Mouse (Mus musculus): ENCODE results near the gene Tipin. TPM values are rescaled to one million over a fixed set of nuclear protein-coding genes. Genes with fewer than 3 reads are reported as not detected.
A peak's percentile ranks its signal among the peaks of the same experiment; 100 is the strongest.

The Tipin gene
- polyA plus RNA-seq (2014; fragmentation: Nextera tagmentation; extraction: Ambion mirVana) = 155 and 159 TPM in 2 replicates

DNA sequence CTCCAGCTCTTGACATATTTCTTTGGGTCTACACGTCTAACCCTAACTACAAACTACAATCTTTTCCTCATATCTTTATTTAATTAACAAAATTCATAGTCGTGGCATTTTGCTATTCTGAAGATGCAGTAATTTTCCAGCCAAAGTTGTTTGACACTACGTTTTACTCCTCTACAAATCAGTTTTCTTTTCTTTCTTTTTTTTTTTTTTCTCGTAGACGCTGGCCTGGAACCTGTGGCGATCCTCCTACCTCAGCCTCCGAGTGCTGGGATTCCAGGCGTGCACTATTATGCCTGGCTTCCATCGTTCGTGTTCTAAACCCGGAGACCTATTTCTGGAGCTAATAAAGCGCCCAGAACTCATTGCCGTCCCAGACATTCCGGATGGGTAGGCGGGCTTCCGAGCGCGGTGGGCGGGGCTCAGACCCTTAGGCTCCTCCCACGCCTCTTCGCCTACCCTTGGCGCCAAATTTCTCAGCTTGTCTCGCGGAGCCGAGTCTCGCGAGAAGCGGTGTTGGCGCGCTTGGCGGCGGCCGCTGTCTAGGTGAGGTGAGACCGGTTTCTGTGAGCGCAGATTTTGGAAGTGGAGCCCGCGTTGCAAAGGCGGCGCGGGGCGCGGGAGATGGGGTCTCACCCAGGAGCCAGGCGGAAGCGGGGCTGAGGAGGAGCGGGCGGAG is at the start of gene Tipin:
Tipin (plus strand) TSS at position 477 of the 676 bp plus-strand sequence.
- Histone ChIP-seq H3K27ac (ENCODE audit: low read depth, low read length) (peak within 1 kb of the TSS; percentile 90), H3K36me3 (ENCODE audit: control insufficient read depth, insufficient read depth, low read length) (no peaks in the 10 kb centered on the region), H3K27me3 (ENCODE audit: control insufficient read depth, insufficient read depth, low read length) (no peaks in the 10 kb centered on the region), H3K4me1 (ENCODE audit: control insufficient read depth, insufficient read depth, low read length) (peaks cover 7% of the 10 kb centered on the region; the same call in 1 of the 2 replicates), H3K9ac (ENCODE audit: low read depth, low read length) (peak within 1 kb of the TSS; percentile 98), H3K4me3 (ENCODE audit: low read depth, low read length) (peak within 1 kb of the TSS; percentile 78), H3K4me2 (peak within 1 kb of the TSS; percentile 91), H3K9me3 (replicated peaks; ENCODE audit: control insufficient read depth, low read length) (no peaks in the 10 kb centered on the region)
- peak; percentile 94 for ATAC-seq (replicated peaks; ENCODE audit: insufficient number of reproducible peaks, low FRiP score, low TSS enrichment)
- 2% methylated on average over 45 of the region's 46 CpGs for WGBS (ENCODE audit: insufficient replicate concordance)

DNA sequence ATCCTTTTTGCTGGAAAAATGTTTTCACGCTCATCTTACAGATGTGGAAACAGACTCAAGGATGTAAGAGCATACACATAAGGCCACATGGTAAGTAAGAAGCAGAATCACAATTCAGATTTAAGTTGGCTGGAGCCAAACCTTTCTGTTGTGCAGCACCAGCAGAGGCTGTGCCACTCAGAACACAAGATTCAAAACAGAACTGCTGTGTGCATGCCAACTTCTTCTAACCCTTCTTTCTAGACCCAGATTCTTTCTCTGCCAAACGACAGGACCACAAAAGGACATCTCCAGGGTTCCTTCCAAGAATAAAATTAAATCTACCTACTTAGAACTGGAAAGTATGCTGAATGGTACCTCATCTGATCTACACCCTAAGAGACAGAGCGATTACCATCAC is 49.7 kb upstream of the Tipin start:
- Histone ChIP-seq H3K27me3 (ENCODE audit: control insufficient read depth, insufficient read depth, low read length) (no peaks in the 10 kb centered on the region), H3K9ac (ENCODE audit: low read depth, low read length) (no peak overlapping the region), H3K9me3 (replicated peaks; ENCODE audit: control insufficient read depth, low read length) (no peaks in the 10 kb centered on the region), H3K4me2 (no peak overlapping the region), H3K4me3 (ENCODE audit: low read depth, low read length) (no peak overlapping the region), H3K36me3 (ENCODE audit: control insufficient read depth, insufficient read depth, low read length) (peaks cover 4% of the 10 kb centered on the region; the same call in 1 of the 2 replicates), H3K27ac (ENCODE audit: low read depth, low read length) (peak overlapping the region; percentile 54), H3K4me1 (ENCODE audit: control insufficient read depth, insufficient read depth, low read length) (peaks cover 26% of the 10 kb centered on the region)
- 86% methylated on average over 3 of the region's 3 CpGs for WGBS (ENCODE audit: insufficient replicate concordance)
- ATAC-seq (replicated peaks; ENCODE audit: insufficient number of reproducible peaks, low FRiP score, low TSS enrichment) = no peak

DNA sequence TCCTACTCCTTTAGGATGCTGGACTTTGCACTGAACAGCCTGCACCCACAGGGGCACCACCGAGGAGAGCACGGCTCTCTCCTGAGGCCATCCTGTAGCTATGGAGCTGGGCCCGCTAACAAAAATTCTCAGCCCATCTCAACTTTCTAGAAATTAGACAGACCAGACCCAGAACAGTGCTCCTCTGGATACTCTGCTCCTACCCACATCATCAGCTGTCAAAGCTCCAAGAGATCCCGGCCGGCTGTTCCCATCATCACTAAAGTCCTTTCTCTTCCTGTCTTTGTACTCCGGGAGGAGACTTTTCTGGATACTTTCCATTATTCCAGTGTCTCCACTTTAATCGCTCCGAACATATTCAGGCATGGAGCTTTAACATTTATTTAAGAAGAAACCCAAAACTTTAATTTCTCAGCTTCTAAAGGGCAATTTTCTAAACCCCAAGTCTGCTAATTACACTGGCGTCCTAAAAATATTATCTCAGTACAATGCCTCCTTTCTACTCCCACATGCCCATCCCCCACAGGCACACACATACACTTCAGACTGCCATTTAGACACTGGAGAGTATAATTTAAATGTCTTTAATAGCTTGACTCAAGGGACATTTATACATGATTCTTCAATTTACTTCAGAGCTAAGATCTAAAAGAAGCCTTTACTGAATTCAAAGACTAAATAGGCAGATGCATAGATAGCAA is 49.0 kb upstream of the Tipin start:
- H3K4me1 ChIP-seq (ENCODE audit: control insufficient read depth, insufficient read depth, low read length) = peaks cover 25% of the 10 kb centered on the region
- no peaks in the 10 kb centered on the region for H3K27me3 ChIP-seq (ENCODE audit: control insufficient read depth, insufficient read depth, low read length)
- no peaks in the 10 kb centered on the region for H3K9me3 ChIP-seq (replicated peaks; ENCODE audit: control insufficient read depth, low read length)
- no peak for ATAC-seq (replicated peaks; ENCODE audit: insufficient number of reproducible peaks, low FRiP score, low TSS enrichment)
- H3K36me3 ChIP-seq (ENCODE audit: control insufficient read depth, insufficient read depth, low read length) = peaks cover 4% of the 10 kb centered on the region; the same call in 1 of the 2 replicates
- H3K4me2 ChIP-seq = no peak overlapping the region; the same call in 1 of the 2 replicates
- no peak overlapping the region for H3K4me3 ChIP-seq (ENCODE audit: low read depth, low read length)
- peak overlapping the region; percentile 54 for H3K27ac ChIP-seq (ENCODE audit: low read depth, low read length)
- H3K9ac ChIP-seq (ENCODE audit: low read depth, low read length) = no peak overlapping the region
- 55% methylated on average over 9 of the region's 9 CpGs for WGBS (ENCODE audit: insufficient replicate concordance)

DNA sequence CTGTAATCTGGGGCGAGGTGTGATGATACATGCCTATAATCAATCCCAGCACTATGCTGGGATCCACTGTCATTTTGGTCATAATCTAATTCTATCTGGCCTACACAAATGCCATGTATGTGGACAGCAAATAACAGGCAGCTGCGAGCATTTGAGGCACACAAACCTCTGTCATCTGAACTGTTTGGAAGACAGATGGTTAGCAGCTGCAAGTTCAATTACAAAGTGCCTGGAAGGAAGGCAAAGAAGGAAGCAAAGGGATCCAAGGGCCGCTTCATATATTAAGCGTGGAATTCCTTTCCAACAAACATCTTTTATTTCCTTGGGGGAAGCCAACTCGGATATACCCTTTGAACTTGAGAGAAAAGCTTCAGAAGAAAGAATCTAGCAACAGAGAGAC is 47.7 kb upstream of the Tipin start:
- no peaks in the 10 kb centered on the region for H3K27me3 ChIP-seq (ENCODE audit: control insufficient read depth, insufficient read depth, low read length)
- no peak overlapping the region for H3K27ac ChIP-seq (ENCODE audit: low read depth, low read length)
- H3K4me2 ChIP-seq = no peak overlapping the region
- H3K9ac ChIP-seq (ENCODE audit: low read depth, low read length) = no peak overlapping the region
- H3K36me3 ChIP-seq (ENCODE audit: control insufficient read depth, insufficient read depth, low read length) = peaks cover 4% of the 10 kb centered on the region; the same call in 1 of the 2 replicates
- 84% methylated on average over 5 of the region's 5 CpGs for WGBS (ENCODE audit: insufficient replicate concordance)
- no peak overlapping the region for H3K4me3 ChIP-seq (ENCODE audit: low read depth, low read length)
- no peak for ATAC-seq (replicated peaks; ENCODE audit: insufficient number of reproducible peaks, low FRiP score, low TSS enrichment)
- no peaks in the 10 kb centered on the region for H3K9me3 ChIP-seq (replicated peaks; ENCODE audit: control insufficient read depth, low read length)
- H3K4me1 ChIP-seq (ENCODE audit: control insufficient read depth, insufficient read depth, low read length) = peaks cover 25% of the 10 kb centered on the region

DNA sequence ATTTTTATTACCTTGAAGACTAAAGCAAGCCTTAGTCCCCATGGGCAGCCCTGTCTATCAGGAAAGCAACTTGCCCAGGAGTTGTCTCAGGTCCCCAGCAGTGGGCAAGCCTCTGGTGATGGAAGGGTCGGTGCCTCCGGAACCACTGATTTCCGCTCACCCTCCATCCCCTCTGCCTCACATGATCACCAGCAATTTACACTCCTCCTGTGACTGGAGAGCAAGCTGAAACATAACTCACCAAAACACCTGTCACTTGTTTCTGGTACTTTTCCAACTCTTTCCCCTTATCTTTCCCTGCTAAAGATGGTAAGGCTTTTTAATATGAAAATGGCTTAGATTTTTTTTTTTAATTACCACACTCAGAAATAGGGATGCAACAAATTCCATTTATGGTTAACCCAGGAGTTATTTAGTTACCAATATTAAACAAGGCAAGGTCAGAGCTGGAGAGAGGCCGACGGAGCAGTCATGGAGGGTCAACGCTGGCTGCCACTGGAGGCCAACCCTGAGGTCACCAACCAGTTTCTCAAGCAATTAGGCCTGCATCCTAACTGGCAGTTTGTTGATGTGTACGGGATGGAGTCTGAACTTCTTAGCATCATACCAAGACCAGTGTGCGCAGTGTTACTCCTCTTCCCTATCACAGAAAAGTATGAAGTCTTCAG is 46.5 kb upstream of the Tipin start, which contains the start of gene Uchl4:
Uchl4 (plus strand) TSS at position 434 of the 668 bp plus-strand sequence.
- Histone ChIP-seq H3K27ac (ENCODE audit: low read depth, low read length) (no peak within 1 kb of the TSS), H3K27me3 (ENCODE audit: control insufficient read depth, insufficient read depth, low read length) (no peaks in the 10 kb centered on the region), H3K36me3 (ENCODE audit: control insufficient read depth, insufficient read depth, low read length) (peaks cover 4% of the 10 kb centered on the region; the same call in 1 of the 2 replicates), H3K4me2 (no peak within 1 kb of the TSS), H3K9ac (ENCODE audit: low read depth, low read length) (no peak within 1 kb of the TSS), H3K9me3 (replicated peaks; ENCODE audit: control insufficient read depth, low read length) (no peaks in the 10 kb centered on the region), H3K4me1 (ENCODE audit: control insufficient read depth, insufficient read depth, low read length) (peaks cover 26% of the 10 kb centered on the region), H3K4me3 (ENCODE audit: low read depth, low read length) (no peak within 1 kb of the TSS)
- WGBS (ENCODE audit: insufficient replicate concordance) = 91% methylated on average over 8 of the region's 8 CpGs
- ATAC-seq (replicated peaks; ENCODE audit: insufficient number of reproducible peaks, low FRiP score, low TSS enrichment) = no peak

DNA sequence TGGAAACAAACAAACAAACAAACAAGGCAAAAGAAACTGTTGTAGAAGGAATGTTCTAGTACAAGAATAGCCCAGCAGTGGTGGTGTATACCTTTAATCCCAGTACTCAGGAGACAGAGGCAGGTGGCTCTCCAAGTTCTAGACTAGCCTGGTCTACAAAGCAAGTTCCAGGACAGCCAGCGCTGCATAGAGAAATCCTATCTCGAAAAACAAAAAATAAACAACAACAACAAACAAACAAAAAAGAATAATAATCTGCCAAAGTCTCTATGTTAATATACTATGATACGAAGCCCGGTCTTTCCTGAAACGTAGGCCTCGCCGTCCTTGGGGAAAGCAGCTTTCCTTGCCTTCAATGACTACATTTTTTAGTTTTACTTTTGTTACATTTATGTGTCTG is 45.3 kb upstream of the Tipin start:
- no peak for ATAC-seq (replicated peaks; ENCODE audit: insufficient number of reproducible peaks, low FRiP score, low TSS enrichment)
- Histone ChIP-seq H3K27me3 (ENCODE audit: control insufficient read depth, insufficient read depth, low read length) (no peaks in the 10 kb centered on the region), H3K4me3 (ENCODE audit: low read depth, low read length) (no peak overlapping the region), H3K9me3 (replicated peaks; ENCODE audit: control insufficient read depth, low read length) (no peaks in the 10 kb centered on the region), H3K4me1 (ENCODE audit: control insufficient read depth, insufficient read depth, low read length) (peaks cover 23% of the 10 kb centered on the region), H3K36me3 (ENCODE audit: control insufficient read depth, insufficient read depth, low read length) (peaks cover 4% of the 10 kb centered on the region; the same call in 1 of the 2 replicates), H3K27ac (ENCODE audit: low read depth, low read length) (no peak overlapping the region), H3K4me2 (no peak overlapping the region), H3K9ac (ENCODE audit: low read depth, low read length) (no peak overlapping the region)
- WGBS (ENCODE audit: insufficient replicate concordance) = 93% methylated on average over 7 of the region's 7 CpGs

DNA sequence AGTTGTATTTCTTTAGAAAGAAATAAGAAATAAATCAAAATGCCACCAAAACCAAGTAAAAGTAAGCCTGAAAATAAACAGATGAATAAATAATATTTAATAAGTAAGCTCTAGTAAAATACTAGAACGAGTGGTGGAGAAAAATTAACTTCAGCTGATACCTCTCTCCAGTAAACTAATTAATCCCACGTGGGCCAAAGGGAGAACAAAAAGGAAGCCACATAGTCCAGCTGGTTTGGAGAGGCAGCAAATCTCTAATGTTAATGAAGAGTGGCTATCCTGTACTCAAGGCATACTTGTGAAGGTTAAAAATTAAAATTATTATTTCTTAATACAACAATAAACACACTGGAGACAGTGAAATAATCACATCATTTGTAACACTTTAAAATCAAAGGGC is 41.3 kb upstream of the Tipin start:
- H3K9me3 ChIP-seq (replicated peaks; ENCODE audit: control insufficient read depth, low read length) = no peaks in the 10 kb centered on the region
- ATAC-seq (replicated peaks; ENCODE audit: insufficient number of reproducible peaks, low FRiP score, low TSS enrichment) = no peak
- H3K9ac ChIP-seq (ENCODE audit: low read depth, low read length) = no peak overlapping the region
- H3K36me3 ChIP-seq (ENCODE audit: control insufficient read depth, insufficient read depth, low read length) = peaks cover 4% of the 10 kb centered on the region; the same call in 1 of the 2 replicates
- WGBS (ENCODE audit: insufficient replicate concordance) = 55% methylated on average over 2 of the region's 2 CpGs
- no peak overlapping the region for H3K27ac ChIP-seq (ENCODE audit: low read depth, low read length)
- no peak overlapping the region for H3K4me3 ChIP-seq (ENCODE audit: low read depth, low read length)
- peak overlapping the region; percentile 53 for H3K4me2 ChIP-seq
- H3K27me3 ChIP-seq (ENCODE audit: control insufficient read depth, insufficient read depth, low read length) = no peaks in the 10 kb centered on the region
- peaks cover 8% of the 10 kb centered on the region for H3K4me1 ChIP-seq (ENCODE audit: control insufficient read depth, insufficient read depth, low read length)

DNA sequence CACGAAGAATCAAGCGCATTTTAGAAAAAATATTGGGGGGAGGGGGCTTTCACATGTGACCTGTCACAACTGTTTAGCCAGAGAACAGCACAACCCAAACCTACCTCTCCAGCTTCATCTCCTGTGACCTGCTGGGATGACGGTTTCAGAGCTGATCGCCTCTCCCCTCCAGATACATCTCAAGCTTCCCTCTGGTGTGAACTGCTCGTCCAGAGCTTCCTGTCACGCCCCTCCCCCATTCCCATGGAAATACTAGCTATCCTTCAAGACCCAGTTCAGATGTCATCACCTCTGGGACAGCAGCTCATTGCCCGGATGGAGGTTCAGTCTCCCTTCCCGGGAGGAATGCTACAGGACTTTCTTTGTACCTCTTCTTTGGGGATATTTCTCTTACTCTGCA is 40.7 kb upstream of the Tipin start:
- H3K36me3 ChIP-seq (ENCODE audit: control insufficient read depth, insufficient read depth, low read length) = peaks cover 4% of the 10 kb centered on the region; the same call in 1 of the 2 replicates
- peak; percentile 46; the same call in 1 of the 2 replicates for ATAC-seq (replicated peaks; ENCODE audit: insufficient number of reproducible peaks, low FRiP score, low TSS enrichment)
- no peak overlapping the region for H3K4me3 ChIP-seq (ENCODE audit: low read depth, low read length)
- no peaks in the 10 kb centered on the region for H3K27me3 ChIP-seq (ENCODE audit: control insufficient read depth, insufficient read depth, low read length)
- peak overlapping the region; percentile 53 for H3K4me2 ChIP-seq
- H3K27ac ChIP-seq (ENCODE audit: low read depth, low read length) = peak overlapping the region; percentile 71
- peak overlapping the region; percentile 34; the same call in 1 of the 2 replicates for H3K9ac ChIP-seq (ENCODE audit: low read depth, low read length)
- no peaks in the 10 kb centered on the region for H3K9me3 ChIP-seq (replicated peaks; ENCODE audit: control insufficient read depth, low read length)
- peaks cover 8% of the 10 kb centered on the region for H3K4me1 ChIP-seq (ENCODE audit: control insufficient read depth, insufficient read depth, low read length)
- WGBS (ENCODE audit: insufficient replicate concordance) = 14% methylated on average over 8 of the region's 8 CpGs
